Mouse (Mus musculus): ENCODE results near the gene Tom1l2. TPM values are rescaled to one million over a fixed set of nuclear protein-coding genes. Genes with fewer than 3 reads are reported as not detected.

Gene Tom1l2
- total RNA-seq, 2 experiments from 2014 or later = 170 to 175 TPM

GRCm38 (mm10) chr11:60308061-60308460 lies 44.6 kb downstream of the Tom1l2 start:
- DNase-seq (ENCODE audit: extremely low spot score in 1 of 2, low spot score in 1 of 2) = no peak

- no peak for DNase-seq (ENCODE audit: extremely low spot score in 1 of 2, low spot score in 1 of 2)
These were observed 45.3 kb downstream of the Tom1l2 start for GRCm38 (mm10) chr11:60307375-60307825.

GRCm38 (mm10) chr11:60306834-60307233 lies 45.9 kb downstream of the Tom1l2 start:
- peak in 1 of 2 experiments; percentile 54 for DNase-seq (ENCODE audit: extremely low spot score in 1 of 2, low spot score in 1 of 2)

- no peak for DNase-seq (ENCODE audit: extremely low spot score in 1 of 2, low spot score in 1 of 2)
These were observed 47.1 kb downstream of the Tom1l2 start for GRCm38 (mm10) chr11:60305611-60306010.

GRCm38 (mm10) chr11:60303497-60303896 lies 49.2 kb downstream of the Tom1l2 start:
- DNase-seq (ENCODE audit: extremely low spot score in 1 of 2, low spot score in 1 of 2) = no peak

GRCm38 (mm10) chr11:60302354-60303083 lies 50.2 kb downstream of the Tom1l2 start:
- no peak for DNase-seq (ENCODE audit: extremely low spot score in 1 of 2, low spot score in 1 of 2)

- DNase-seq (ENCODE audit: extremely low spot score in 1 of 2, low spot score in 1 of 2) = no peak
These were observed 51.0 kb downstream of the Tom1l2 start for GRCm38 (mm10) chr11:60301588-60302208.

- DNase-seq (ENCODE audit: extremely low spot score in 1 of 2, low spot score in 1 of 2) = no peak
These were observed 52.4 kb downstream of the Tom1l2 start for GRCm38 (mm10) chr11:60300318-60300717.

- no peak for DNase-seq (ENCODE audit: extremely low spot score in 1 of 2, low spot score in 1 of 2)
These were observed 54.9 kb downstream of the Tom1l2 start for GRCm38 (mm10) chr11:60297772-60298171.

GRCm38 (mm10) chr11:60294630-60295313 lies 57.9 kb downstream of the Tom1l2 start:
- no peak for DNase-seq (ENCODE audit: extremely low spot score in 1 of 2, low spot score in 1 of 2)

- DNase-seq (ENCODE audit: extremely low spot score in 1 of 2, low spot score in 1 of 2) = no peak
These were observed 58.7 kb downstream of the Tom1l2 start for GRCm38 (mm10) chr11:60293683-60294629.

GRCm38 (mm10) chr11:60292718-60293117 lies 60.0 kb downstream of the Tom1l2 start:
- peak in 1 of 2 experiments; percentile 46 for DNase-seq (ENCODE audit: extremely low spot score in 1 of 2, low spot score in 1 of 2)

- no peak for DNase-seq (ENCODE audit: extremely low spot score in 1 of 2, low spot score in 1 of 2)
These were observed 63.7 kb downstream of the Tom1l2 start for GRCm38 (mm10) chr11:60288980-60289379.

- DNase-seq (ENCODE audit: extremely low spot score in 1 of 2, low spot score in 1 of 2) = no peak
These were observed 66.4 kb downstream of the Tom1l2 start for GRCm38 (mm10) chr11:60286311-60286710.

GRCm38 (mm10) chr11:60280429-60281414 lies 72.0 kb downstream of the Tom1l2 start:
- DNase-seq (ENCODE audit: extremely low spot score in 1 of 2, low spot score in 1 of 2) = no peak

- no peak for DNase-seq (ENCODE audit: extremely low spot score in 1 of 2, low spot score in 1 of 2)
These were observed 73.2 kb downstream of the Tom1l2 start for GRCm38 (mm10) chr11:60279483-60279882.

- DNase-seq (ENCODE audit: extremely low spot score in 1 of 2, low spot score in 1 of 2) = no peak
These were observed 74.9 kb downstream of the Tom1l2 start for GRCm38 (mm10) chr11:60277771-60278170.

GRCm38 (mm10) chr11:60277164-60277740 lies 75.5 kb downstream of the Tom1l2 start:
- DNase-seq (ENCODE audit: extremely low spot score in 1 of 2, low spot score in 1 of 2) = no peak

All from layer of hippocampus, postnatal 25 days (tissue).